Mouse (Mus musculus): ENCODE measurements around the gene Stk35.
A peak's percentile ranks its signal among the peaks of the same experiment; 100 is the strongest.

Stk35 gene

GRCm38 (mm10) chr2:129800271-129800903 lies at the start of gene Stk35:
Gene Stk35, plus strand, starts transcription at chr2:129800517.
- peak; percentile 92 for DNase-seq

GRCm38 (mm10) chr2:129782046-129782445 lies 18.3 kb upstream of the Stk35 start:
- DNase-seq: no peak

- DNase-seq: no peak
Observed at GRCm38 (mm10) chr2:129796501-129796900, 3.8 kb upstream of the Stk35 start.

- DNase-seq: no peak
Observed at GRCm38 (mm10) chr2:129797709-129798108, 2.6 kb upstream of the Stk35 start.

DNA sequence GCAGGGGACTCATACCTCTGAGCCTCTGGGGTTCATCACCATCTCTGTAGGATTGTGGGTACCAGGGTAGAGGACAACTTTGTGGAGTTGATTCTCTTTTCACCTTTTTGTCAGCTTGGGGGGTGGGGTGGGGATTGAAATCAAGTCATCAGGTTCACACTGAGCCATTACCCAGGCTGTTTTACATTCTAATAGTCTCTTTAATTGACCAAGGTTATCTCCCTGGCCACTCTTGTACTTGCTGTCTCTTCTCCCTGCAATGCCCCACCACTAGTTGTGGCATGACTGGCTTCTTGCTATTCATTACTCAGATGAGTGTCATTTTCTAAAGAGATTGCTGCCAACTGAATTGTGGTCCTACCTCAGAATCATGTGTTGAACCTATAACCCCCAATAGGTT lies 1.9 kb upstream of the Stk35 start:
- DNase-seq: no peak

GRCm38 (mm10) chr2:129800904-129801230 lies 550 bp downstream of the Stk35 start:
- DNase-seq: no peak

DNA sequence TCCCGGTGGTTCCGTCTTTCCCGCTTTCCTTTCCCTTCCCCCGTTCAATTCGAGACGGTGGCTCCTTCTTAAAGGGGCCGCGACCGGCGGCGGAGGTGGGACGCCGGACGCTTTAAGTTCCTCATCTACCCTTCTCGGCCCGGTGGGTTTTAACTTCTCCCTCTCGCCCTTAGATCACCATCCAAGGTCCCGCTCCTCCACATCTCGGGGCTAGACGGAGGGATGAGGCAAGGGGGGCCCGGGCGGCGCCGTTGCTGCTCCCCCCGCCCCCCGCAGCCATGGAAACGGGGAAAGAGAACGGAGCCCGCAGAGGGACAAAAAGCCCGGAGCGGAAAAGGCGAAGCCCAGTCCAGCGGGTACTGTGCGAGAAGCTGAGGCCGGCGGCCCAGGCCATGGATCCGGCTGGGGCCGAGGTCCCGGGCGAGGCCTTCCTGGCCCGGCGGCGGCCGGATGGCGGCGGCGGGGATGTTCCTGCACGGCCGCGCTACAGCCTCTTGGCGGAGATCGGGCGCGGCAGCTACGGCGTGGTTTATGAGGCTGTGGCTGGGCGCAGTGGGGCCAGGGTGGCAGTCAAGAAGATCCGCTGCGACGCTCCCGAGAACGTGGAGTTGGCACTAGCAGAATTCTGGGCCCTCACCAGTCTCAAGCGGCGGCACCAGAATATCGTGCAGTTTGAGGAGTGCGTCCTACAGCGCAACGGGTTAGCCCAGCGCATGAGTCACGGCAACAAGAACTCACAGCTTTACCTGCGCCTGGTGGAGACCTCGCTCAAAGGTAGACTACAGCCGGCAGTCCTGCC lies 1.1 kb downstream of the Stk35 start:
- DNase-seq: peak; percentile 84 to 94

- DNase-seq: no peak
Observed at GRCm38 (mm10) chr2:129805486-129805885, 5.2 kb downstream of the Stk35 start.

DNA sequence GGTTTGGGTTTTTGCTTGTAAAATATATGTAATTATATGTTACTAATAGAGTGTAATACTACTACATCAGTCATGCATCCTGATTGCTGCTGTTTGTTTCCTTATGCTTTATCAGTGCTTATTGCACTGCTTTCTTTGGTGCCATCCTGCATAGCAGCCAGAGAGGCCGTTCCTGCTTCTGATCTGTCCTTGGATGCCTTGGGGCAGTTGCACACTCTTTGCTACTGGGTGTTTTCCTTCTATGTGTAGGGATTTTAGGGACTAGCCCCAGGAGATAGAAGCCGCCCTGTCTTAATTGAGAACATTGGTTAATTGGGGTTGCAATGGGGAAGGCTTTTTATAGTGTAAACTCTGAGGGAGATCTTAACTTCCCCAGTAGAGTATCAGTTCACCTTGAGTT lies 6.2 kb downstream of the Stk35 start:
- DNase-seq: no peak

DNA sequence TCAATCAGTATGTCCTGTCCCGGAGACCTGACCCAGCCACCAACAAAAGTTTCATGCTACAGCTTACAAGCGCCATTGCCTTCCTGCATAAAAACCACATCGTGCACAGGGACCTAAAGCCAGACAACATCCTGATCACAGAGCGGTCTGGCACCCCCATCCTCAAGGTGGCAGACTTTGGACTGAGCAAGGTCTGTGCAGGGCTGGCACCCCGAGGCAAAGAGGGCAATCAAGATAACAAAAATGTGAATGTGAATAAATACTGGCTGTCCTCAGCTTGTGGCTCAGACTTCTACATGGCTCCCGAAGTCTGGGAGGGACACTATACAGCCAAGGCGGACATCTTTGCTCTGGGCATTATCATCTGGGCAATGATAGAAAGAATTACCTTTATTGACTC lies 10.2 kb downstream of the Stk35 start:
- DNase-seq: no peak

DNA sequence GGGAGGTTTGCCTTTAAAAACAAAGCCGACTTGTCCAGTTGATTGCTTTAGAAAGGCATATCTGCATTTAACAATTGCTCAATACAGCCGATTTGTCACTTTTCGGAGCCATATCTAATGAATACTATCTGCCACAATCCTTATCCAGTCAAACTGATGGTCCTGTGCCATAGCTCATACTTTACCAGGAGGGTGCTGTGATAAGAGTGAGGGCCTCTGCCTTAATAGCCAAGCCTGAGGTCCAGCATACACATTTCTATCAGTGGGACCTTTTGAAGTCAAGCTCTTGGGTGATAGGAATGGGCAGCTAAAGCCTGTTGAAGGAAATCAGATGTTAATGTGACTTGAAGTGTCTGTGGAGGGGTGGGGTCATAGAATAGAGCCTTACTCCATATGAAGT lies 13.7 kb downstream of the Stk35 start:
- DNase-seq: no peak

- peak in 1 of 2 experiments; percentile 43 for DNase-seq
Observed at GRCm38 (mm10) chr2:129815076-129815475, 14.8 kb downstream of the Stk35 start.

- no peak for DNase-seq
Observed at GRCm38 (mm10) chr2:129817603-129818257, 17.4 kb downstream of the Stk35 start.

DNA sequence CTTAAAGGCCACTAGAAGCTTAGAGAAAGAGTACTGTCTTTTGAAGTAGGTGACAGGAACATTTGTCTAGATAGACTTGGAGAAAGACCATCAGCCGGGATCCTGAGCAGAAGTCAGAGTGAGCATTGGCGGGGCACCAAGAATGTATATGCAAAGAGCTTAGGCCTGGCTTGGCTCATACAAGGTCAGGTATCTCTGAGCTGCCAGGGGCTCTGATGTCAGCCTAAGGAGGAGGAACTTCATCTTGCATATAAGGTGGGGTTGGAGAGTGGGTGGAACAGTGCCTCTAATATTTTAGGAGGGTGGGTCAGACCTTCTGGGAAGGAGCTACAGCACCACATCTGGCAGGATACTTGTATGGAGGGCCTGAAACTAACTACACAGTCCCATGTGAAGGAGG lies 18.6 kb downstream of the Stk35 start:
- DNase-seq: peak; percentile 49

GRCm38 (mm10) chr2:129819531-129819930 lies 19.2 kb downstream of the Stk35 start:
- DNase-seq: no peak

DNA sequence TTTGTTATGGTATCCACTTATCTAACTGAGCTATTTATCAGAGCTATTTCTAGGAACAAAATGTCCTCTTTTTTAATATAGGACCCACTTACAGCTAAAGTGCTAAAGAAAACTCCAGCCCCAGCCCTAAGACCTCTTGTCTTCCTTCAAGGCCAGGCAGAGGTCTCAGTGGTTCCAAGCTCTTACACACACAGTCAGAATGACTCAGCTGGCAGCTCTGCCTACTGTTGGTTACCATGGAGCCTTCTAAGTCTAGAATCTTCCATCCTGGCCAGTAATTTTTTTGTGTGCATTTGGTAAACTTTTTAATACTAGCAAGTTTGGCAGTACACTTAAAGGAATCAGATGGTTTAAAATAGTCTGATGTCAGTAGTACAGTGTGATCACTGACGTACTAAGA lies 19.6 kb downstream of the Stk35 start:
- no peak for DNase-seq

- peak; percentile 62 to 69 for DNase-seq
Observed at GRCm38 (mm10) chr2:129821021-129821420, 20.7 kb downstream of the Stk35 start.

DNA sequence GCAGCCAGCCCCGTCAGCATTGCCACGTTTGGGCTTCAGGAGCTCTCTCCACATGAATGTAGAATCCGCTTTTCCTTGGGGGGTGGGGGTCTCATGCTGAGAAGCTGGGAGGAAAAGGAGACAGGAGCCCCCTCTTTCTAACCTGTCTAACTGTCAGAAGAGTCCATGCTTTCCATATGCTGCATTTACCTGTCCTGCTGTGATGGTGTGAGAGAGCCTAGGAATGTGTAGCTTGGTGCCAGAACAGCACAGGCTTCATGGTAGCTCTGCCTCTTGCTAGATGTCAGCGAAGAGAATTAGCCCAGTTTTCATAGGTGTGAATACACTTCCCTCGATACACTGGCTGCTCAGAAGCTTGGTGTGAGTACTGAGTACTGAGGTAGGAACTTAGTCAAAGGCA lies 21.3 kb downstream of the Stk35 start:
- peak; percentile 32 to 36 for DNase-seq

DNA sequence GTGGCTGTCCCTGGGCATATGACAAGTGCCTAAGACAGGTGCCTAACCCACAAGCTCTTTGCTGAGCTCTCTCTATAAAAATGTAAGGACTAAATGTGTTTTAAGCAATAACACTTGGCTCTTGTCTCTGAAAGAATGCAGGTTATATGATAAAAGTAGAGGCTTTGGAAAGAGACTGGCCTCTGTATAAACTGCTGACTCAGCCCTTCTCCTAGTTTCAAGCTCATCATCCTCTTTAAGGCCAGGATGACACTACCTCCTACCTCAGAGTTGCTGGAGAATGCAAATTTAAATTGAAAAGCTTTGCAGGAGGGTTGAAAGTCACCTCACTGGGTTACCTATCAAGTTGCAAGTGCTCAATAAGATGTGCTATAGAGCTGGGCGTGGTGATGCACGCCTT lies 23.0 kb downstream of the Stk35 start:
- DNase-seq: no peak

- peak; percentile 38 to 40 for DNase-seq
Observed at GRCm38 (mm10) chr2:129824254-129824653, 23.9 kb downstream of the Stk35 start.

DNA sequence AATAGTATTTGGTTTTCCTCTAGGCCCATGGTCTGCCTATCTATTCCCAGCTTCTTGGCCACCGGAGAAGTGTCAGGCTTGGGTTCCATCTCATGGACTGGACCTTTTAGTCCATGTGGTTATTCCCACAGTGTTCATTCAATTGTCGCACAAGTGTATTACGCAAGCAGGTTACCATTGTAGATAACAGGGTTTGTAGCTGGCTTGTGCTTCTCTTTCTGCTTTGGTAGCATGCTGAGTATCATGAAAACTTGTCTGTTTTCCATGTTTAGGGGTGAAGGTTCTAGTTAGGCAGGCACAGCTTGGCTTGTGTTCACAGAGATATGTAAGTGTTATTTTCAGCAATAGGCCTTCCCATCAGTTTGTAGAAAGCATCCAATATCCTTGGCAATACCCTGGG lies 25.8 kb downstream of the Stk35 start:
- no peak for DNase-seq

GRCm38 (mm10) chr2:129832993-129833392 lies 32.7 kb downstream of the Stk35 start:
- DNase-seq: no peak

DNA sequence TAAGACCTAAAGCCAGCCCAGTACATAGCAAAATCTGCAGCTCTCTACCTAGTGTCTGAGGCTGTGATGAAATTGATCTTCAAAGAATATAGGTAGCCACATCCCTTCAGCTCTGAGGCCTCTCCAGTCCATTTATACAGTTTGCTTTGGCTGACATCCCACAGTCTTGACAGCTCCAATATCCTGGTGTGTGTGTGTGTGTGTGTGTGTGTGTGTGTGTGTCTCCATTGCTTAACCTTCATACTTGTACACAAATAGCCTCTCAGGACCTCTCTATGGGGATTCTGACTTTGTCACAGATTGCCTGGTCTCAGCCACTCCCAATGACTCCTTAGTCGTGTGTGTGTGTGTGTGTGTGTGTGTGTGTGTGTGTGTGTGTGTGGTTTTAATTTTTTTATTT lies 33.9 kb downstream of the Stk35 start:
- no peak for DNase-seq

DNA sequence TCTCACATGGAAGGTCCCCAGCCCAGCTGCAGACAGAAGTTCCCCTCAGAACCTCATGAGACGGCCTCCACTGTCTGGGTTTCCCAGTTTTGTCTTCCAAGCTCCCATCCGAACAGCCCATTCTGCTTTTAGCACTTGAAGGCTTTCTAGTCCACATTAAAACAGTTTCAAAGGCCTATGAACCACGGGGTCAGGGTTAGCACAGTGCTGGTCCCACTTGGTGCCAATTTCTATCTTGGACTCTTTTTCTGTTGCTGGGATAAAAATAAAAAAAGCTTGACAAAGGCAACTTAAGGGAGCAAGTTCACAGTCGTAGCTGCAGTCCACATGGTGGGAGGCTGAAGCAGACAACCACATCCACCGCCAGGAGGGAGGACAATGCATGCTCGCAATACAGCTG lies 34.6 kb downstream of the Stk35 start:
- no peak for DNase-seq
